Mouse (Mus musculus) neural tube, embryonic 15.5 days (tissue): ENCODE results near the gene Egfr. TPM values are rescaled to one million over a fixed set of nuclear protein-coding genes. Genes with fewer than 3 reads are reported as not detected.

Experiments
- ATAC-seq: fragments of 200-750 bp; cut with Nextera tagmentation; 2 replicates; pipeline ENCODE4 v1.8.0; 2017; ENCODE audit warnings: mild to moderate bottlenecking, moderate TSS enrichment, moderate library complexity; ENCODE audit not compliant: low FRiP score
- H3K27ac ChIP-seq: fragments of 300-500 bp; sonication (generic); replicated peaks from 2 replicates; pipeline ENCODE4 v1.5.1; 2015; ENCODE audit warnings: mild to moderate bottlenecking, inconsistent platforms
- H3K27me3 ChIP-seq: fragments of 300-500 bp; sonication (generic); replicated peaks from 2 replicates; pipeline ENCODE4 v1.6.1; 2015; ENCODE audit warnings: inconsistent platforms
- H3K36me3 ChIP-seq: fragments of 300-500 bp; sonication (generic); 2 replicates; pipeline ENCODE4 v1.6.1; 2015; ENCODE audit warnings: inconsistent platforms
- H3K4me1 ChIP-seq: fragments of 300-500 bp; sonication (generic); 2 replicates; pipeline ENCODE4 v1.6.1; 2015; ENCODE audit warnings: inconsistent platforms
- H3K4me2 ChIP-seq: fragments of 300-500 bp; sonication (generic); 2 replicates; pipeline ENCODE4 v1.6.1; 2015; ENCODE audit warnings: inconsistent platforms, mild to moderate bottlenecking, moderate library complexity
- H3K4me3 ChIP-seq: fragments of 300-500 bp; sonication (generic); replicated peaks from 2 replicates; pipeline ENCODE4 v1.5.1; 2015; ENCODE audit warnings: mild to moderate bottlenecking, inconsistent platforms
- H3K9ac ChIP-seq: fragments of 300-500 bp; sonication (generic); replicated peaks from 2 replicates; pipeline ENCODE4 v1.6.1; 2015; ENCODE audit warnings: mild to moderate bottlenecking, inconsistent platforms
- H3K9me3 ChIP-seq: fragments of 300-500 bp; sonication (generic); replicated peaks from 2 replicates; pipeline ENCODE4 v1.6.1; 2016; ENCODE audit warnings: inconsistent platforms
- WGBS: fragments of 180-500 bp; shearing (Covaris S2); methylation state at CpG from one replicate; pipeline ENCODE4 v1.1.7; 2015; ENCODE audit warnings: mixed read lengths; 5-methylcytosine and 5-hydroxymethylcytosine counted together
- polyA plus RNA-seq: library from polyadenylated mRNA; unstranded; fragments of >200 nt; fragmentation: Nextera tagmentation; extraction: Ambion mirVana; gene quantifications from 2 replicates; pipeline ENCODE4 v1.2.1, GENCODE M21; 2015

Gene Egfr
- polyA plus RNA-seq, 1 experiment from 2014 or later = 3.2 TPM

GRCm38 (mm10) chr11:16906530-16906929 is 154.5 kb downstream of the Egfr start:
- no peak overlapping the region for H3K27ac ChIP-seq
- H3K9me3 ChIP-seq = no peaks in the 10 kb centered on the region
- WGBS = 100% methylated on average over 2 of the region's 2 CpGs
- no peaks in the 10 kb centered on the region for H3K4me1 ChIP-seq
- no peak overlapping the region for H3K4me2 ChIP-seq
- no peak overlapping the region for H3K9ac ChIP-seq
- ATAC-seq = no peak
- H3K27me3 ChIP-seq = no peaks in the 10 kb centered on the region
- no peaks in the 10 kb centered on the region for H3K36me3 ChIP-seq
- no peak overlapping the region for H3K4me3 ChIP-seq

- WGBS = 83% methylated on average over 1 of the region's 1 CpGs
- no peak overlapping the region for H3K27ac ChIP-seq
- no peak overlapping the region for H3K4me3 ChIP-seq
- H3K4me1 ChIP-seq = no peaks in the 10 kb centered on the region
- H3K36me3 ChIP-seq = no peaks in the 10 kb centered on the region
- H3K9me3 ChIP-seq = no peaks in the 10 kb centered on the region
- H3K4me2 ChIP-seq = no peak overlapping the region
- no peaks in the 10 kb centered on the region for H3K27me3 ChIP-seq
- no peak overlapping the region for H3K9ac ChIP-seq
- ATAC-seq = no peak
These were observed 155.6 kb downstream of the Egfr start for GRCm38 (mm10) chr11:16907517-16908129.

DNA sequence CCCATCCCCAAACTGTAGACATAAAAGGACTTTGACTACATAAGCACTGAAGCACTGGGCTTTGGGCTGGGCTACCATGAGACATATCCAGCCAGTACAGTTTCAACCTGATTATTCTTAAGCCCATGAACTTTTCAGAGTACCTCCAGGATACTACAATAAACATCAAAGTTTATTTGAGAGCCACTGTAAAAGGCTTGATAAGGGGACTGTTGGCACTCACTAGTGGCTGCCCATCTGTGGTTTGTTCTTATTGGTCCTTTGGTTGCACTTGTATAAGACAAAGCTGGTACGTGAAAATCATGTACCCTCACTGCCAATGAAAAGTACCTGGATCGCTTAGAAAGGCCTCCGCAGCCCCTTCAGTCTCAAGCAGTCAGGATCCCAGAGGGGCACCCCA is 162.8 kb downstream of the Egfr start:
- WGBS = 70% methylated on average over 3 of the region's 3 CpGs
- Histone ChIP-seq H3K4me1 (no peaks in the 10 kb centered on the region), H3K9ac (no peak overlapping the region), H3K4me3 (no peak overlapping the region), H3K9me3 (no peaks in the 10 kb centered on the region), H3K4me2 (no peak overlapping the region), H3K36me3 (no peaks in the 10 kb centered on the region), H3K27ac (no peak overlapping the region), H3K27me3 (no peaks in the 10 kb centered on the region)
- no peak for ATAC-seq

DNA sequence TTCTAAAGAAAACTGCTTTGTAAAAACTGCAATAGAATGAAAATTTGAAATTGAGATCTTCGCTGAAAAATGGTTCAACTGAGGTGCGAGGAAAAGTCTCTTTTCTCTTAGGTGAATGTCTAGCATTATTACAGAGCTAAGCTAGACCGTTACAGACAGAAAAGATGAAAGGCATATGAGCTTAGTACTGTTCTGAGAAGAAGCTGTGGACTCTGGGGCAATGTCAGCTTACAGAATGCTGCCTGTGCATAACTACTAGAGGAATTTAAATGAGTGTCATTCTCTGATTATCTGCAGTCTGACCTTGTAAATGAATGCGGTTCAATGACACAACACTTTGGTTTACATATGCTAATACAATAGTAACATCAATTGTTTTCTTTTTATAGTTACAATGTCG is 163.8 kb downstream of the Egfr start:
- 70% methylated on average over 5 of the region's 5 CpGs for WGBS
- no peak overlapping the region for H3K27ac ChIP-seq
- no peaks in the 10 kb centered on the region for H3K27me3 ChIP-seq
- H3K9ac ChIP-seq = no peak overlapping the region
- no peak overlapping the region for H3K4me3 ChIP-seq
- no peaks in the 10 kb centered on the region for H3K9me3 ChIP-seq
- H3K36me3 ChIP-seq = no peaks in the 10 kb centered on the region
- H3K4me1 ChIP-seq = no peaks in the 10 kb centered on the region
- ATAC-seq = no peak
- no peak overlapping the region for H3K4me2 ChIP-seq

DNA sequence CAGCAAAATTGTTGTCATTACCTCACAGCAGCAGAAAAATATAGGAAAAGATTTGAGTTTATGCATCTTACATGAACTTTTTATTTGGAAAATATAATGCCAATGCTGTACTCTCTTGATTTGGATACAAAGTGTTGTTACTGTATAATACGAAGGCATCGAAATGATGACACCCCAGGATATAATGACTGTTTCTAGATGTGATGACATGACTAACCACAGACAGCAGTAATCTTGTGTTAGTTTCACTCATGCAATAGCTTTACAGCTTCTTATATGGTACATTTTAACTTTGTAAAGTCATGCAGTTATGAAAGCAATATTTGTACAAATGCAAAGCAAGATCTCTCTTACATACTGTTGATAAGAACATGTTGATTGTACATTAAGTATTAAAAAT is 165.5 kb downstream of the Egfr start:
- Histone ChIP-seq H3K9me3 (no peaks in the 10 kb centered on the region), H3K4me2 (no peak overlapping the region), H3K27me3 (no peaks in the 10 kb centered on the region), H3K36me3 (no peaks in the 10 kb centered on the region), H3K27ac (no peak overlapping the region), H3K4me1 (no peaks in the 10 kb centered on the region), H3K9ac (no peak overlapping the region), H3K4me3 (no peak overlapping the region)
- ATAC-seq = no peak
- WGBS = 97% methylated on average over 2 of the region's 2 CpGs

DNA sequence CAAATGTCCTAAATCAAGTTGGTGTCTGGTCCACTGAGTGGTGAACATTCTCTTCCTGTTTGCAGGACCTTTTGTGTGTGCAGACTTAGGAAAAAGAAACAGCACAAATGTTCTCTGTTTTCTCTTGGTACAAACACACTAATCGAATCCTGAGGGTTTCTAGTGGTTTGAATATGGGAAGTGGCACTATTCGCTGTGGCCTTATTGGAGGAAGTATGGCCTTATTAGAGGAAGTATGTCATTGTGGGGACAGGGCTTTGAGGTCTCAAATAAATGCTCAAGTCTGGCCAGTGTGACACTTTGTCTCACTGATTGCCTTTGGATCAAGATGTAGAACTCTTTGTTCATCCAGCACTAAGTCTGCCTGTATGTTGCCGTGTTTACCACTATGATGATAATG is 180.2 kb downstream of the Egfr start:
- no peak for ATAC-seq
- H3K9ac ChIP-seq = no peak overlapping the region
- WGBS = 93% methylated on average over 3 of the region's 3 CpGs
- H3K4me3 ChIP-seq = no peak overlapping the region
- no peaks in the 10 kb centered on the region for H3K9me3 ChIP-seq
- no peaks in the 10 kb centered on the region for H3K27me3 ChIP-seq
- H3K36me3 ChIP-seq = no peaks in the 10 kb centered on the region
- no peak overlapping the region for H3K4me2 ChIP-seq
- H3K27ac ChIP-seq = no peak overlapping the region
- H3K4me1 ChIP-seq = no peaks in the 10 kb centered on the region

DNA sequence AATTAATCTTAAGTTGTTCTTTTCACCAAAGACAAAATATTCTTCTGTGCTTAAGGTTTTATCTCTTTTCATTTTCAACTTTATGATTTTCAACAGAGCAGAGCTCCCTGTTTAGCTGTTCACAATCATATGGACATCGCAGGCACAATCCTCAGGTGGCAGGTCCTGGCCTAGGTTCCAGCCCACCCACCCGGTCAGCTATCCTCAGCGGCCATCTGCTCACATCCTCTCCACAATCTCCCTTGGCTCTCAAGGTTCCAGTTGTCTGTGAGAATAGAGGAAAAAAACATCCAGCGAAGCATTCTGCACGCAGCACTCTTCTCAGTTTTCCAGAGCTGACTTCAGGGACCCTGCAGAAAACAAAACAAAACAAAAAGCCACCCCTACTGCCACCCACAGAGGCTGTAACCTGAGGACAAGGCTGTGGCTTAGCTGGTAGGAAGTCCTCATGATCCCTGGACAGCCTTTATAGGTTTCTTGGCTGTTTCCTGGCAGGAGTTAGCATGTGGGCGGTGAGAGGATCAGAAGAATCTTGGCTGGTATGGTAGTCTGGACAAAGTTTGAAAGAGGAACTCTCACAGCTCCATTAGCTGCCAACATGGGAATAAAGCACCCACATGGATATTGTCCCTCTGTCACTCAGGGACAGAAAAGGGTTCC is 183.7 kb downstream of the Egfr start:
- Histone ChIP-seq H3K9ac (no peak overlapping the region), H3K27me3 (no peaks in the 10 kb centered on the region), H3K4me2 (no peak overlapping the region), H3K4me3 (no peak overlapping the region), H3K9me3 (no peaks in the 10 kb centered on the region), H3K27ac (no peak overlapping the region), H3K4me1 (no peaks in the 10 kb centered on the region), H3K36me3 (no peaks in the 10 kb centered on the region)
- 79% methylated on average over 6 of the region's 6 CpGs for WGBS
- ATAC-seq = no peak

- Histone ChIP-seq H3K27me3 (no peaks in the 10 kb centered on the region), H3K4me3 (no peak overlapping the region), H3K9me3 (no peaks in the 10 kb centered on the region), H3K9ac (no peak overlapping the region), H3K4me1 (peaks cover 11% of the 10 kb centered on the region), H3K27ac (peak overlapping the region; percentile 33; the same call in 1 of the 2 replicates), H3K36me3 (no peaks in the 10 kb centered on the region), H3K4me2 (no peak overlapping the region)
- ATAC-seq = peak; percentile 81
- WGBS = 18% methylated on average over 4 of the region's 4 CpGs
These were observed 189.2 kb downstream of the Egfr start for GRCm38 (mm10) chr11:16941103-16941793.

DNA sequence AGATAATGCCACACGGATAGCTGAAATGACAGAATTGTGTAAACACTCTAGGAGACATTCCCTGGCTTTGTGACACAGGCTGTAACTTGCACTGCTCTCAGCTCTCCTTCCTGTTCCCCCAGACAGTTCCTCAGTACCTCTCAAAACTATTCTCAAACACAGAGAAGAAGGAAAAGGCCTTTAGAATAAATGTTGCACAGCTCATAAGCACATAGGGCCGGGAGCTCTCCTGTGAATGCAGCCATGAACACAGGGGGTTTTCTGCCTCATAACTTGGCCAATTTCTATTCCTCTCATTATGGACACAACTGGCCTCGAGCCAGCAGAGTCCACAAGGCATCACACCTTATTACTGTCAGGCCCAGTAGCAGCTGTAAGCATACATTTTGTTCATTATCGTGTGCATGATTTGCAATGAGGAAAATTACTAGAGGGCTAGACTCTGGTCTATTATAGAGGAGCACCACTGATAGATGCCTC is 190.0 kb downstream of the Egfr start:
- Histone ChIP-seq H3K36me3 (no peaks in the 10 kb centered on the region), H3K9ac (no peak overlapping the region), H3K27ac (0 out of 2 replicates have a peak overlapping the region, but pooled peaks have one; percentile 13), H3K9me3 (no peaks in the 10 kb centered on the region), H3K4me3 (no peak overlapping the region), H3K4me1 (peaks cover 11% of the 10 kb centered on the region), H3K27me3 (no peaks in the 10 kb centered on the region), H3K4me2 (no peak overlapping the region)
- 48% methylated on average over 4 of the region's 4 CpGs for WGBS
- peak; percentile 35 for ATAC-seq

GRCm38 (mm10) chr11:16943016-16943415 is 191.0 kb downstream of the Egfr start:
- Histone ChIP-seq H3K36me3 (no peaks in the 10 kb centered on the region), H3K9ac (no peak overlapping the region)
- ATAC-seq = no peak

DNA sequence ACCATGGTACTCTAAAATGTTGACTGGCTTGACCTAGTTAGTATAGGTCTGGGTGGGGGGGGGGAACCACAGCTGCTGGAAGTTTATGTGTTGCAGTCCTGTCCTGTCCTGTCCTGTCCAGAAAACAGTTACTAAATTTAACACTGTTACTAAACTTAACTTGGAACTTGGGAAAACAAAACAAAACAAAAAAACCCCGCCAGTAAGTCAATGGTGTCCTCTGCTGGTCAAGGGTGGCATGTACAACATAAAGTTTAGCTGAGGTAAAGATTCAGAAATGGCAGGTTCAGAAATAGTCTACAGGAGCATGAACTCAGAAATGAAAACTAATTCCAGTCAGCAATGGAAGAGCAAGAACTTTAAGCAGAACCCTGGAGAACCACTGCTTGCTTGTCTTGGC is 196.8 kb downstream of the Egfr start:
- Histone ChIP-seq H3K27ac (no peak overlapping the region), H3K36me3 (no peaks in the 10 kb centered on the region), H3K4me1 (peaks cover 13% of the 10 kb centered on the region), H3K27me3 (no peaks in the 10 kb centered on the region), H3K4me3 (no peak overlapping the region), H3K9me3 (no peaks in the 10 kb centered on the region), H3K4me2 (no peak overlapping the region), H3K9ac (no peak overlapping the region)
- ATAC-seq = no peak
- WGBS = 50% methylated on average over 1 of the region's 1 CpGs

More at GRCm38 (mm10) chr11:16943016-16943415, 191.0 kb downstream of the Egfr start:
- Histone ChIP-seq H3K4me1 (peaks cover 11% of the 10 kb centered on the region), H3K9me3 (no peaks in the 10 kb centered on the region), H3K4me3 (no peak overlapping the region), H3K27ac (no peak overlapping the region), H3K27me3 (no peaks in the 10 kb centered on the region), H3K4me2 (no peak overlapping the region)
- 89% methylated on average over 4 of the region's 4 CpGs for WGBS
